Mouse (Mus musculus) spleen, postnatal 0 days (tissue): ENCODE data around the gene 9930111J21Rik2. TPM values are rescaled to one million over a fixed set of nuclear protein-coding genes. Genes with fewer than 3 reads are reported as not detected.

Source experiments
- polyA plus RNA-seq: library from polyadenylated mRNA; unstranded; fragments of >200 nt; fragmentation: Nextera tagmentation; extraction: Ambion mirVana; gene quantifications from 2 replicates; pipeline ENCODE4 v1.2.1, GENCODE M21; 2015

Gene 9930111J21Rik2
- 3.0 and 4.7 TPM in 2 replicates for polyA plus RNA-seq

DNA sequence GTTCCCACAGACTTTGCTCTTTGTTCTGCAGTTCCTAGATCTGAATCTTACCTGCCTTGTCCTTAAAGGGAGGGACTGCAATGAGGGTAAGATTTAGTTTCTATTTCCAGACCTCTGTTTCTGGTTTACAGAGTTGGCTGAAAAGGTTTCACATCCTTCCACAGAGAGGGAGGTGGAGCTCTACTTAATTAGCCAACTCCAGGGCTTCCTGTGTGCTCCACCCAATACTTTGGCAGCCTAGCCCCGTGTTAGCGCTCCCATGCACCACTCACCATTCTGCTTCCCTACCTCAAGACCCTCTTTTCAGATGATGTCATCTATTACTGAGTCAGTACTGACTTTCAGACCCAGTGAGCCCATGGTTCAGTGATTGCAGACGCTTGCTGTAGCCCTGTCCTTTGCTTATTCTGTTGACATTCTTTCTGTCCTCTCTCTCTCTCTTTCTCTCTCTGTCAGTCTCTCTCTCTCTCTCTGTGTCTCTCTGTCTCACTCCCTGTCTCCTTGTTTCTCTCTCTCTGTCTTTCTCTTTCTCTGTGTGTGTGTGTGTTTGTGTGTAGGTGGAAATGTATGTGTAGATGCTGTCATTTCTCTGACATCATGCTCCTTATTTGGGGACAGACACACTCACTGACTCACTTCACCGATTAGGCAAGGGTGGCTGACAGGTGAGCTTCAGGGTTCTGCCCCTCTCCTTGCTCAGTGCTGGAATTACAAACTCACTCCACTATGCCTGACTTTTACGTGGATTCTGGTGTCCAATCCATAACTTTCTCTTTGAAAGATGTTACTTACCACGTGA lies at the start of gene 9930111J21Rik2:
9930111J21Rik2 (minus strand) TSS at position 150 of the 799 bp plus-strand sequence.

DNA sequence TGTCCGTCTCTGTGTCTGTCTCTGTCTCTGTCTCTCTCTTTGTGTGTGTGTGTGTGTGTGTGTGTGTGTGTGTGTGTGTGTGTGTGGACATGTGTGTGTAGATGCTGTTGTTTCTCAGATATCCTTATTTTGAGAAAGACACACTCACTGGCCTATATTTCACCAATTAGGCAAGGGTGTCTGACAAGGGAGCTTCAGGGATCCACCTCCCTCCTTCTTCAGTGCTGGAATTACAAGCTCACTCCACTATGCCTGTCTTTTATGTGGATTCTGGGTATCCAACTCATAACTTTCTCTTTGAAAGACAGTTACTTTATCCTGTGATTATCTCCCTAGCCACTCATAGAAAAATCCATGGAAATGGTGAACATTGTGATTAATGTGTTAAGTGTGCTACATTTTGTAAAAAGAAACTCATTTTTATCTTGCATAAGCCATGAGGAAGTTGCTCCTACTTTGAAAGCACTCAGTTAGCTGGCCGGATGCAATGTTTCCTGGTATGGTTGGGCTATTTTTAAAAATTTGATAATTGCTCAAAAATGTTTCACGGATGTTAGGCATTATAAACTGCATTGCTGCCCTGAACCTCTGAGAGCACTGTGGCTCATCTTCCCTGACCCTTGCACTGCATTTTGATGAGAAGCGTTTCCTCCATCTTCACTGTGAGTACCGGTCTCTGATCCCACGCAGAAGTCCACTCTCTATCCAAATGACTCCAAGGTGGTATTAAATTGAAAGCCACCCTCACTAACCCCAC lies 25.1 kb upstream of the 9930111J21Rik2 start, which contains the start of gene Ifi47:
Ifi47 (plus strand) TSS at position 587 of the 757 bp plus-strand sequence.

GRCm38 (mm10) chr11:49063713-49064469 lies 12.8 kb upstream of the 9930111J21Rik2 start, which contains the start of gene Tgtp2:
Gene Tgtp2, minus strand, starts transcription at chr11:49064206.

DNA sequence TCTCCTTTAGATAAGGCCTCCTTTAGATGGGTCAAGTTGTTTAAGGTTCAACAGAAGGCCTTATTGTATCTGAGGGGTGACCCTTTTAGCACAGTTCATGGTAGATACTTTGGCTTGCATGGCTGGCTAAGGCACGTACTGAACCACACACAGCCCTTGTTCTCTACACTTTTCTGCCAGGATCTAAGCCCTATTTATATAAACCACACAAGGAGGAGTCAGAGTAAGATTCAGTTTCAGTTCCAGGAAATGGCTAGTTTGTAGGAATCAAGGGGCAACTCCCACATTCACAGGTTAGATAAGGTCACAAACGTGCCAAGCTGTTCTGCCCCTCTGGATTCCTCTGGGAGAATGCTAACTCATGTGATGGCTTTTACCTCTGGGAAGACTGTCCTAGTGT lies 57.0 kb downstream of the 9930111J21Rik2 start, which contains the start of gene Tgtp1:
Tgtp1 (minus strand) TSS at position 155 of the 400 bp plus-strand sequence.

DNA sequence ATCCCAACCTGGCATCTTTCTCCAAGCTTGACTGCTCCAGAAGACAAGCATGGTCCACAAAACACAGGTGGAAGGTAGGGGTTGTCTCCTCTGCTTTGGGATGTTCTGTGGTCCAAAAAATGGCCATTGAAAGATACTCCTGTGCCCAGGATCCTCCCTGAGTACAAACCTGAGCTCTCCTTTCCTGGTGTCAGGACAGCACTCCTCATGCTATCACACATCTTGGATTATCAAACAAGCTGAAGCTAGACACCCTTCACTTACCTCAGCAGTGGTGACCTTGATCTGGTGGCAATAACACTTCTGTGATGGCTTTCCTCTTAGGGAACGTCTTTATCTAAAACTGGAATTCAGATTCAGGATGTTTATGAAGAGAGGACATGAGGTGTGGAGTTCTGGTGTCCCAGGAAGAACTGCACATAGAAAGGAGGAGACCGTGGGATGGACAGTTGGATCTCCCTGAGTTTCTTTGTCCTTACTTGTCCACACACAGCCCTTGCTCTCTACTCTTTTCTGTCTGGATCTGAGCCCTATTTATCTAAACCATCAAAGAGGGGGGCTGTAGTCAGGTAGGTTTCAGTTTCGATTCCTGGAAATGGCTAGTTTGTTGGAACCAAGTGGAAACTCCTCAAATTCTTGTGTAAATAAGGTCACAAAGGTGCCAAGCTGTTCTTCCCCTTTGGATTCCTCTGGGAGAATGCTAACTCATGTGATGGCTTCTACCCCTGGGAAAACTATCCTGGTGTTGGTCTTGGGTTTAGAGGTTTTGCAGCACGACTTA lies 59.1 kb downstream of the 9930111J21Rik2 start, which contains the start of gene Gm12185:
Gm12185 (minus strand) TSS at position 487 of the 781 bp plus-strand sequence.

GRCm38 (mm10) chr11:48979251-48979650 lies 71.8 kb downstream of the 9930111J21Rik2 start, which contains the start of gene 9930111J21Rik1:
Gene 9930111J21Rik1, minus strand, starts transcription at chr11:48979398.

DNA sequence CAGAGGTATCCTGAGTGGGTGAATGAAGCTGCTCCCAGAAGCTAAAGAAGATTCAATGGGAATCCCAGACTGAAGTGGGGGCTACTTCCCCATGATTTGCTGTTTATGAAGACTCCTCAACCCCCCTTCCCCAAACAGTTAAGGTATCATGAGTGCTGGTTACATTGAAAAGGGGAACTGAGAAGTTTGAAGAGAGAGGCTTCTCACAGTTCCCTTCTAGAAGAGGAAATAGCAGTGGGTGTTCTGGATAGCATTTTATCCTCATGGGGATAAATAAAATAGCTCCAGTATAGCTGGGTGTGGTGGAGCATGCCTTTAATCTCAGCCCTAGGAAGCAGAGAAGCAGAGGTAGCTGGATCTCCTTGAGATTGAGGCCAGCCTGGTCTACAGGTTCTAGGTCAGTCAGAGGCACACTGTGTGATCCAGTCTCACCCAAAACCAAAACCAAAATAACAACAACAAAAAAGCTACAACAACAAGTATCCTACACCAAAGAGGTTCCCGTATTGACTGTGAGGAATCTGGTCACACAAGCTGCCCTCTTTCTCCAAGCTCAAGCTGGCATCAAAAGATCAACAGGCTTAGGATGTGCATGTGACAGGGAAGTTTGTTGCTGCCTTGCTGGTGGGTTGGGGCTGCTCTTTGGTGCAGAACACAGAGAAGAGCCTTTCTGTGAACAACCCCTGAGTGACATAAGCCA lies 72.7 kb downstream of the 9930111J21Rik2 start, which contains the start of gene Olfr56:
Olfr56 (plus strand) TSS at position 650 of the 700 bp plus-strand sequence.

Other genes starting within 250 kb of the 9930111J21Rik2 start
- gene Trim41, start 233.9 kb downstream of the 9930111J21Rik2 start, polyA plus RNA-seq = 4.2 and 5.0 TPM in 2 replicates
- gene Trim7, start 225.1 kb downstream of the 9930111J21Rik2 start, polyA plus RNA-seq = 0.73 and 0.81 TPM in 2 replicates
- gene Gm12184, start 224.6 kb downstream of the 9930111J21Rik2 start, polyA plus RNA-seq = 2.4 and 2.8 TPM in 2 replicates
- 34.7 and 45.0 TPM in 2 replicates for gene Irgm1, start 179.6 kb downstream of the 9930111J21Rik2 start, polyA plus RNA-seq
- 0.29 and 0.42 TPM in 2 replicates for gene Gm5431, start 149.0 kb downstream of the 9930111J21Rik2 start, polyA plus RNA-seq
- 5.9 and 8.4 TPM in 2 replicates for gene Psme2b, start 105.1 kb downstream of the 9930111J21Rik2 start, polyA plus RNA-seq
- 0.26 and 0.39 TPM in 2 replicates for gene Olfr56, start 72.4 kb downstream of the 9930111J21Rik2 start, polyA plus RNA-seq
- 2.0 TPM in 2 replicates for gene 9930111J21Rik1, start 71.8 kb downstream of the 9930111J21Rik2 start, polyA plus RNA-seq
- gene Gm12185, start 59.0 kb downstream of the 9930111J21Rik2 start, polyA plus RNA-seq = 0.06 TPM in 1 of 2 replicates, not detected in the other
- gene Tgtp1, start 57.1 kb downstream of the 9930111J21Rik2 start, polyA plus RNA-seq = 3.0 and 4.5 TPM in 2 replicates
- gene Tgtp2, start 13.0 kb upstream of the 9930111J21Rik2 start, polyA plus RNA-seq = 5.2 and 8.0 TPM in 2 replicates
- 14.6 and 19.2 TPM in 2 replicates for gene Ifi47, start 25.3 kb upstream of the 9930111J21Rik2 start, polyA plus RNA-seq
- gene Olfr1396, start 63.6 kb upstream of the 9930111J21Rik2 start, polyA plus RNA-seq = 0.05 and 0.25 TPM in 2 replicates
- gene Olfr1395, start 91.0 kb upstream of the 9930111J21Rik2 start, polyA plus RNA-seq = not detected in 2 replicates
- not detected in 2 replicates for gene Olfr1394, start 103.1 kb upstream of the 9930111J21Rik2 start, polyA plus RNA-seq
- 2.3 and 3.0 TPM in 2 replicates for gene Btnl9, start 135.9 kb upstream of the 9930111J21Rik2 start, polyA plus RNA-seq
- gene Zfp62, start 152.1 kb upstream of the 9930111J21Rik2 start, polyA plus RNA-seq = 14.1 and 14.2 TPM in 2 replicates
- gene Mgat1, start 192.9 kb upstream of the 9930111J21Rik2 start, polyA plus RNA-seq = 41.9 and 46.3 TPM in 2 replicates
- gene Olfr1393, start 227.1 kb upstream of the 9930111J21Rik2 start, polyA plus RNA-seq = 0.04 TPM in 1 of 2 replicates, not detected in the other
- gene Olfr1392, start 234.0 kb upstream of the 9930111J21Rik2 start, polyA plus RNA-seq = not detected in 2 replicates